Comparison of ENCODE assay signal across 8 mouse cellular contexts in genomic region chr6:100188883-100189743, GRCm38 (mm10).
A peak's percentile ranks its signal among the peaks of the same experiment; 100 is the strongest.
DNase-seq lines count a peak whose midpoint lies in the region; ATAC-seq and TF ChIP-seq lines count a peak whose summit lies in the region.
"Had no signal": no experiment of that assay in that cellular context is flagged by ENCODE, and none has a peak within 500 bp of the region (broad histone marks: within the 10 kb centered on the region; RNA-seq: fewer than 3 reads in every experiment).

No protein-coding gene starts in this region.

- H3K4me3 ChIP-seq in kidney, embryonic 14.5 days (ENCODE audit: low read length) = no peak overlapping the region
- no peak overlapping the region for H3K4me3 ChIP-seq in intestine, postnatal 0 days (ENCODE audit: low read depth, low read length)
- H3K4me3 ChIP-seq: forebrain, embryonic 10.5 days had no signal

- peaks cover 20% of the 10 kb centered on the region; the same call in 1 of the 2 replicates for H3K4me1 ChIP-seq in kidney, embryonic 14.5 days (ENCODE audit: control insufficient read depth, insufficient read depth, low read length)
- no peaks in the 10 kb centered on the region; the same call in 1 of the 2 replicates for H3K4me1 ChIP-seq in intestine, postnatal 0 days (replicated peaks; ENCODE audit: control insufficient read depth, insufficient read depth, low read length)

- no peaks in the 10 kb centered on the region for H3K9me3 ChIP-seq in kidney, embryonic 14.5 days (ENCODE audit: control insufficient read depth, low read length)
- H3K9me3 ChIP-seq in intestine, postnatal 0 days (ENCODE audit: control insufficient read depth) = no peaks in the 10 kb centered on the region
- H3K9me3 ChIP-seq: forebrain, embryonic 10.5 days had no signal

- WGBS in kidney, embryonic 14.5 days = 40% methylated on average over 7 of the region's 7 CpGs
- WGBS in intestine, postnatal 0 days = 52% methylated on average over 7 of the region's 7 CpGs

- 0 out of 2 replicates have a peak, but pooled peaks have one; percentile 13 for ATAC-seq in kidney, embryonic 14.5 days (ENCODE audit: low FRiP score, low TSS enrichment)
- ATAC-seq in intestine, postnatal 0 days = 0 out of 2 replicates have a peak, but pooled peaks have one; percentile 20
- no peak for ATAC-seq in cerebellum, adult (ENCODE audit: insufficient number of reproducible peaks, low FRiP score, low TSS enrichment)

- H3K4me2 ChIP-seq in kidney, embryonic 14.5 days (replicated peaks; ENCODE audit: low read depth, low read length) = no peak overlapping the region
- H3K4me2 ChIP-seq in intestine, postnatal 0 days (replicated peaks; ENCODE audit: low read depth) = no peak overlapping the region

- DNase-seq in kidney, adult 11 months = no peak
- DNase-seq in c-Kit-positive CD71-positive TER-119-negative erythroid progenitor cells, embryonic 14.5 days (ENCODE audit: low read depth) = peak; percentile 46
- peak; percentile 78 for DNase-seq in lung, postnatal 10 days
- DNase-seq in right cerebral cortex, postnatal 14 days = no peak

- no peaks in the 10 kb centered on the region for H3K27me3 ChIP-seq in kidney, embryonic 14.5 days (ENCODE audit: control insufficient read depth, insufficient read depth, low read length)
- 0 out of 2 replicates have a peak, but pooled peaks cover 5% of the 10 kb centered on the region for H3K27me3 ChIP-seq in intestine, postnatal 0 days (replicated peaks; ENCODE audit: control insufficient read depth, insufficient read depth, low read length)

- no peak overlapping the region for H3K27ac ChIP-seq in kidney, embryonic 14.5 days (ENCODE audit: low read depth, low read length)
- no peak overlapping the region for H3K27ac ChIP-seq in intestine, postnatal 0 days (ENCODE audit: low read depth, low read length)
- H3K27ac ChIP-seq: forebrain, embryonic 10.5 days had no signal

- no peaks in the 10 kb centered on the region for H3K36me3 ChIP-seq in kidney, embryonic 14.5 days (ENCODE audit: control insufficient read depth, insufficient read depth, low read length)
- H3K36me3 ChIP-seq in intestine, postnatal 0 days (ENCODE audit: control insufficient read depth, insufficient read depth) = no peaks in the 10 kb centered on the region
- H3K36me3 ChIP-seq: forebrain, embryonic 10.5 days had no signal

- no peak for TF ChIP-seq CTCF in intestine, postnatal 0 days (IDR thresholded peaks at IDR 0.05; ENCODE audit: low read depth)

- H3K9ac ChIP-seq in kidney, embryonic 14.5 days (ENCODE audit: low read depth, low read length) = no peak overlapping the region
- no peak overlapping the region for H3K9ac ChIP-seq in intestine, postnatal 0 days (ENCODE audit: low read depth, low read length)

Comparison
In these comparisons a context has a peak if more than half of its experiments do, and no peak if none do; other contexts are left out.
1. DNase-seq: peak in c-Kit-positive CD71-positive TER-119-negative erythroid progenitor cells, embryonic 14.5 days (single experiment) and lung, postnatal 10 days (single experiment); none in kidney, adult 11 months (single experiment) and right cerebral cortex, postnatal 14 days (single experiment).